Mouse (Mus musculus): ENCODE data around the gene Zfp536.
"Not testable (repeated sequence)": the region's sequence is repeated elsewhere in the genome, so short reads cannot be mapped to it uniquely, and the experiment has no call there.

Gene Zfp536

GRCm38 (mm10) chr7:37753024-37753423 is 20.4 kb downstream of the Zfp536 start:
- DNase-seq: no peak

GRCm38 (mm10) chr7:37746133-37746761 is 27.2 kb downstream of the Zfp536 start:
- no peak for DNase-seq

- no peak for DNase-seq
These were observed 30.1 kb downstream of the Zfp536 start for GRCm38 (mm10) chr7:37743350-37743749.

GRCm38 (mm10) chr7:37737191-37737590 is 36.2 kb downstream of the Zfp536 start:
- DNase-seq: no peak

GRCm38 (mm10) chr7:37736413-37736720 is 37.1 kb downstream of the Zfp536 start:
- DNase-seq: no peak

- DNase-seq: no peak
These were observed 37.6 kb downstream of the Zfp536 start for GRCm38 (mm10) chr7:37735707-37736412.

GRCm38 (mm10) chr7:37735101-37735500 is 38.3 kb downstream of the Zfp536 start:
- no peak for DNase-seq

GRCm38 (mm10) chr7:37734576-37734975 is 38.9 kb downstream of the Zfp536 start:
- DNase-seq: no peak

GRCm38 (mm10) chr7:37733996-37734395 is 39.4 kb downstream of the Zfp536 start:
- DNase-seq: no peak

GRCm38 (mm10) chr7:37732741-37733140 is 40.7 kb downstream of the Zfp536 start:
- no peak for DNase-seq

GRCm38 (mm10) chr7:37727746-37728145 is 45.7 kb downstream of the Zfp536 start:
- DNase-seq: no peak

GRCm38 (mm10) chr7:37724002-37724790 is 49.2 kb downstream of the Zfp536 start:
- no peak for DNase-seq

- no peak for DNase-seq
These were observed 50.2 kb downstream of the Zfp536 start for GRCm38 (mm10) chr7:37723191-37723592.

- DNase-seq: no peak
These were observed 51.8 kb downstream of the Zfp536 start for GRCm38 (mm10) chr7:37721676-37722075.

- DNase-seq: no peak
These were observed 54.6 kb downstream of the Zfp536 start for GRCm38 (mm10) chr7:37718671-37719402.

- DNase-seq: no peak
These were observed 56.4 kb downstream of the Zfp536 start for GRCm38 (mm10) chr7:37717071-37717470.

- DNase-seq: no peak
These were observed 56.8 kb downstream of the Zfp536 start for GRCm38 (mm10) chr7:37716626-37717025.

GRCm38 (mm10) chr7:37704464-37704863 is 69.0 kb downstream of the Zfp536 start:
- DNase-seq: no peak

GRCm38 (mm10) chr7:37697378-37697777 is 76.1 kb downstream of the Zfp536 start:
- not testable (repeated sequence) for DNase-seq

GRCm38 (mm10) chr7:37695066-37695465 is 78.4 kb downstream of the Zfp536 start:
- no peak for DNase-seq

- DNase-seq: no peak
These were observed 82.8 kb downstream of the Zfp536 start for GRCm38 (mm10) chr7:37690606-37691005.

GRCm38 (mm10) chr7:37689561-37690305 is 83.7 kb downstream of the Zfp536 start:
- no peak for DNase-seq
